Mouse (Mus musculus) embryonic facial prominence, embryonic 10.5 days (tissue): ENCODE measurements around the gene Nck2. TPM values are rescaled to one million over a fixed set of nuclear protein-coding genes. Genes with fewer than 3 reads are reported as not detected.
"Not testable (repeated sequence)": the region's sequence is repeated elsewhere in the genome, so short reads cannot be mapped to it uniquely, and the experiment has no call there.

ENCODE experiments used
- DNase-seq: peaks from one replicate; pipeline ENCODE4 v3.0.0-alpha.2; 2017; ENCODE audit warnings: low spot score
- H3K27ac ChIP-seq: fragments of 300-500 bp; sonication (generic); replicated peaks from 2 replicates; pipeline ENCODE4 v1.5.1; 2016; ENCODE audit warnings: mild to moderate bottlenecking
- H3K27me3 ChIP-seq: fragments of 300-500 bp; sonication (generic); replicated peaks from 2 replicates; pipeline ENCODE4 v1.6.1; 2016; ENCODE audit warnings: low read depth, mild to moderate bottlenecking; ENCODE audit not compliant: poor library complexity, severe bottlenecking
- H3K36me3 ChIP-seq: fragments of 300-500 bp; sonication (generic); replicated peaks from 2 replicates; pipeline ENCODE4 v1.6.1; 2016; ENCODE audit warnings: mild to moderate bottlenecking, moderate library complexity
- H3K4me1 ChIP-seq: fragments of 300-500 bp; sonication (generic); 2 replicates; pipeline ENCODE4 v1.6.1; 2016
- H3K4me3 ChIP-seq: fragments of 300-500 bp; sonication (generic); 2 replicates; pipeline ENCODE4 v1.5.1; 2016; ENCODE audit warnings: mild to moderate bottlenecking, moderate library complexity
- H3K9me3 ChIP-seq: fragments of 300-500 bp; sonication (generic); 2 replicates; pipeline ENCODE4 v1.6.1; 2016; ENCODE audit warnings: mild to moderate bottlenecking
- WGBS: fragments of 180-500 bp; shearing (Covaris S2); methylation state at CpG from one replicate; pipeline ENCODE4 v1.1.7; 2016; 5-methylcytosine and 5-hydroxymethylcytosine counted together
- polyA plus RNA-seq: library from polyadenylated mRNA; unstranded; fragments of >200 nt; fragmentation: Nextera tagmentation; extraction: Ambion mirVana; gene quantifications from 2 replicates; pipeline ENCODE4 v1.2.1, GENCODE M21; 2016

Gene Nck2
- polyA plus RNA-seq, 1 experiment from 2014 or later, result 52.5 TPM

DNA sequence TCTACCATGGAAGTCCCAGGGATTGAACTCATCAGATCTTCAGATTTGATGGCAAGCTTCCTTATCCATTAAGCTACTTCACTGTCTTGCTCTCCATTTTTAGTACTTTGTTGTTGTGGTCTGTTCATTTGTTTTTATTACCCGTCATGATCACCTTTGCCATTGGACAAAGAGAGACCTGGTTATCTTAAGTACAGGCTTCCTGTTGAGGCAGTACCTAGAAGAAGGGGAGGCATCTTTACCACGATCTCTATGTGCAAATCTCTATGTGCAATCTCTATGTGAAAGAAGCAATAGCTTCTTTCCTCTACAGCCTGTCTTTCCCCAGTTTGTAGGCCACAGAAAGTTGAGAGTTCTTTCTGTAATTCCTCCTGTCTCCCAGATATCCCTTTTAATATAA lies 91.9 kb downstream of the Nck2 start:
- H3K4me3 ChIP-seq, result no peak overlapping the region
- peaks cover 58% of the 10 kb centered on the region for H3K36me3 ChIP-seq
- peaks cover 7% of the 10 kb centered on the region; the same call in 1 of the 2 replicates for H3K4me1 ChIP-seq
- no peak for DNase-seq
- WGBS, result 90% methylated on average over 2 of the region's 2 CpGs
- no peaks in the 10 kb centered on the region for H3K27me3 ChIP-seq
- H3K27ac ChIP-seq, result no peak overlapping the region
- no peaks in the 10 kb centered on the region for H3K9me3 ChIP-seq

- H3K4me3 ChIP-seq, result no peak overlapping the region
- H3K9me3 ChIP-seq, result no peaks in the 10 kb centered on the region
- H3K27me3 ChIP-seq, result no peaks in the 10 kb centered on the region
- H3K27ac ChIP-seq, result no peak overlapping the region
- 91% methylated on average over 3 of the region's 3 CpGs for WGBS
- peaks cover 58% of the 10 kb centered on the region for H3K36me3 ChIP-seq
- H3K4me1 ChIP-seq, result peaks cover 5% of the 10 kb centered on the region; the same call in 1 of the 2 replicates
- no peak for DNase-seq
Measured at GRCm38 (mm10) chr1:43537021-43537420, 92.6 kb downstream of the Nck2 start.

- peaks cover 1% of the 10 kb centered on the region for H3K4me1 ChIP-seq
Measured at GRCm38 (mm10) chr1:43537496-43537895, 93.1 kb downstream of the Nck2 start.

DNA sequence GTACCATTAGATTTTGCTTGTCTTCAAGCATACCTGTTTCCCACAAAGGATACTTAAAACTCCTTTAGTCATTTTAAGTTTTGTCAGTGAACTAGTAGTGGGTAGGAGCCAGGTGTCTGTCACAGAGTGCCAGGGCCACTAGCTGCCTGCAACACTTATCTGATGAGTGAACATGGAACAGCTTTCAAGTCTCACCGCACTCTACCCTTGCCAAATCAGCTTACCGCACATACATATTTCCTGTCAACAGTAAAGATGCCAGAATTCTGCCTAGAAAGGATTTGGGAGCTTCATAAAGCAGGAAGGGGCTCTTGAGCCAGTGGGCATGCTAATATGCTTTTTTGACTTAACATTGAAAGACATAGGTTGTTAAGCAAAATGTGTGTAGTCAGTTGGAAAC lies 94.3 kb downstream of the Nck2 start:
- H3K9me3 ChIP-seq, result no peaks in the 10 kb centered on the region
- H3K27ac ChIP-seq, result no peak overlapping the region
- no peaks in the 10 kb centered on the region for H3K27me3 ChIP-seq
- H3K4me3 ChIP-seq, result no peak overlapping the region
- peaks cover 53% of the 10 kb centered on the region for H3K36me3 ChIP-seq
- H3K4me1 ChIP-seq, result peaks cover 6% of the 10 kb centered on the region; the same call in 1 of the 2 replicates
- no peak for DNase-seq
- WGBS, result 97% methylated on average over 2 of the region's 2 CpGs

More at GRCm38 (mm10) chr1:43537496-43537895, 93.1 kb downstream of the Nck2 start:
- DNase-seq, result no peak
- H3K27ac ChIP-seq, result no peak overlapping the region
- H3K9me3 ChIP-seq, result no peaks in the 10 kb centered on the region
- H3K4me3 ChIP-seq, result no peak overlapping the region
- H3K27me3 ChIP-seq, result no peaks in the 10 kb centered on the region
- H3K36me3 ChIP-seq, result peaks cover 58% of the 10 kb centered on the region

DNA sequence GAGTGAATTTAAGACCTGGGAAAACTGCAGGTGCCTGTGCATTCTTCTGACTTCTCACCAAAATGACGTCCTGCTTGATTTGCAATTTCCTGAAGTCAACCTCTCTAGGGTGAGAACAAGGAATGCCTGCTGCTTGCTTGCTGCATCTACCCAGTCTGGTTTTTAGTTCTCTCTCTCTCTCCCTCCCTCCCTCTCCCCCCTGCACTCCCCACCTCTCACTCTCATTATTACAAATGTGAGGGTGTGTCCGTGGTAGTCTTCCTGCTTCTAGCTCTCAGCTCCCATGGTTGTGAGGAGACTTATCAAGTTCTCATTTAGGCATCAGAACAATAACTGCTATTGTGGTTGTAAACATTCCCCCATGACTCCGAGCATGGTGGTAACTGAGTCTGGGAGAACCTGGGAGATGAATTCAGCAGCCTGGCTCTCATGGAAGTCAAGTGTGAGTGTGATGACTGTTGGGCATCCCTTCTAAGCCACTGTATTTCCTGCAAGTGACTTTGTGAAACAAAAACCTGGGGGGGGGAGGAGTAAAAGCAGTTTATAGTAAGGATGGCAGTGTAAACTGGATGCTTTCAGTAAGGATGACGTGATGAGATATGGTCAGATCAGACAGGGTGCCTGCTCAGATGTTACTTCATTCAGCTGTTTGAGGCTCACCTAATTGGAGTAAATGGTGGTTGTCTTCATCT lies 95.5 kb downstream of the Nck2 start:
- DNase-seq, result no peak
- Histone ChIP-seq H3K4me3 (no peak overlapping the region), H3K27me3 (no peaks in the 10 kb centered on the region), H3K36me3 (peaks cover 42% of the 10 kb centered on the region), H3K27ac (no peak overlapping the region), H3K4me1 (peaks cover 13% of the 10 kb centered on the region), H3K9me3 (no peaks in the 10 kb centered on the region)
- 78% methylated on average over 4 of the region's 4 CpGs for WGBS

GRCm38 (mm10) chr1:43542339-43542738 lies 98.0 kb downstream of the Nck2 start:
- no peak for DNase-seq
- Histone ChIP-seq H3K36me3 (peaks cover 36% of the 10 kb centered on the region), H3K9me3 (no peaks in the 10 kb centered on the region), H3K4me1 (peaks cover 19% of the 10 kb centered on the region), H3K4me3 (no peak overlapping the region), H3K27ac (no peak overlapping the region), H3K27me3 (no peaks in the 10 kb centered on the region)
- 76% methylated on average over 4 of the region's 4 CpGs for WGBS

- no peak overlapping the region for H3K4me3 ChIP-seq
- H3K4me1 ChIP-seq, result peaks cover 27% of the 10 kb centered on the region
- no peaks in the 10 kb centered on the region for H3K27me3 ChIP-seq
- H3K27ac ChIP-seq, result no peak overlapping the region
- WGBS, result 84% methylated on average over 2 of the region's 2 CpGs
- no peaks in the 10 kb centered on the region for H3K9me3 ChIP-seq
- H3K36me3 ChIP-seq, result peaks cover 17% of the 10 kb centered on the region; the same call in 1 of the 2 replicates
- no peak for DNase-seq
Measured at GRCm38 (mm10) chr1:43547644-43548043, 103.3 kb downstream of the Nck2 start.

- WGBS, result 55% methylated on average over 5 of the region's 5 CpGs
- Histone ChIP-seq H3K36me3 (peaks cover 23% of the 10 kb centered on the region), H3K4me3 (no peak overlapping the region), H3K27me3 (no peaks in the 10 kb centered on the region), H3K4me1 (peaks cover 24% of the 10 kb centered on the region), H3K9me3 (no peaks in the 10 kb centered on the region), H3K27ac (no peak overlapping the region)
- DNase-seq, result no peak
Measured at GRCm38 (mm10) chr1:43548749-43549148, 104.4 kb downstream of the Nck2 start.

GRCm38 (mm10) chr1:43550525-43550924 lies 106.1 kb downstream of the Nck2 start:
- no peak for DNase-seq
- Histone ChIP-seq H3K27me3 (no peaks in the 10 kb centered on the region), H3K9me3 (no peaks in the 10 kb centered on the region), H3K4me1 (peaks cover 27% of the 10 kb centered on the region), H3K4me3 (no peak overlapping the region), H3K27ac (no peak overlapping the region), H3K36me3 (peaks cover 36% of the 10 kb centered on the region)
- WGBS, result 89% methylated on average over 3 of the region's 3 CpGs

DNA sequence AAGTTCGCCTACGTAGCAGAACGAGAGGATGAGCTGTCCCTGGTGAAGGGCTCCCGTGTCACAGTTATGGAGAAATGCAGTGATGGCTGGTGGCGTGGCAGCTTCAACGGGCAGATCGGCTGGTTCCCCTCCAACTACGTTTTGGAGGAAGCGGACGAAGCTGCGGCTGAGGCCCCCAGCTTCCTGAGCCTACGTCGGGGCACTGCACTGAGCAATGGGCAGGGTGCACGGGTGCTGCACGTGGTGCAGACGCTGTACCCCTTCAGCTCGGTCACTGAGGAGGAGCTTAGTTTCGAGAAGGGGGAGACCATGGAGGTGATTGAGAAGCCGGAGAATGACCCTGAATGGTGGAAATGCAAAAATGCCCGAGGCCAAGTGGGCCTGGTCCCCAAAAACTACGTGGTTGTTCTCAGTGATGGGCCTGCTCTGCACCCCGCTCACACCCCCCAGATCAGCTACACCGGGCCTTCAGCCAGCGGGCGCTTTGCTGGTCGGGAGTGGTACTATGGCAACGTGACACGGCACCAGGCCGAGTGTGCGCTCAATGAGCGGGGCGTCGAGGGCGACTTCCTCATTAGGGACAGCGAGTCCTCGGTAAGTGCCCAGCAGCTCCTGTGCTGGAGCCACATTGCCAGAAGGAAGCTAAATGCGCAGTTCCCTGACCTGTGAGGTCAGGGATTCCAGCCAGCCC lies 109.8 kb downstream of the Nck2 start:
- not testable (repeated sequence) for H3K9me3 ChIP-seq, H3K27me3 ChIP-seq, DNase-seq, H3K27ac ChIP-seq, H3K4me3 ChIP-seq
- Histone ChIP-seq H3K4me1 (peaks cover 24% of the 10 kb centered on the region), H3K36me3 (peaks cover 48% of the 10 kb centered on the region)
- WGBS, result 94% methylated on average over 37 of the region's 37 CpGs

DNA sequence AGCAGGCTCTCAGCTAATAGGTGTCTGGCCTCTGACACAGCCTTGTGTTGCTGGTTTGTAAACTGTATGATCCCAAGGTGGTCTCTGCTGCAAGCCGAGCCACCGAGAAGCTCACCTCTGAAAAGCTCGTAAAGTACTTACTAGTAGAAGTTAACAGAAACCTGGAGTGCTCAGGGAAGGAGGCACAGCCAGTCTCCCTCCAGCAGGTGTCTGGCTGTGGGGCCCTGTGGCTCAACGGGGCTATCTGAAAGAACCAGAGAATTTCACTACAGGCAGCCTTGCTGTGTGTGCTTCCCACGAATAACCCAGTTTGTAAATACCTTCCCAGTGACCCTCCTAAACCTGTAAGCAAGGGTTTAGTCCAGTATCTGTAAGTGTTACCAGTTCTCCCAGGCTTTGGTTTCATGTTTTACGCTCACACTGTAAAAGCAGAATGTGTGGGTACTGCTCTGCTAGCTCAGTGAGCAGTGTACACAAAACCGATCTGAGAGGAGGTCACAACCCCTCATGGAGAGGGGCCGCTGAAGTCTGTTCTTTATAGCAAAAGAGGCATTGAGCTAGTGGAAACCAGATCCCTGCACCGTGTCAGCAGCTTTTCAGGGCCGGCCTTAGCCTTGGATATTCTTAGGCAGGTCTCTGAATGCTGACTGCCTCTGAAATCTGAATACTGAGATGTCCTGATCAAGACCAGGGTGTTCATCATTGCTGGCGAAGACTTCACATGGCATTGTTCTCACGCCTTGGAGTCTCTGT lies 111.0 kb downstream of the Nck2 start:
- Histone ChIP-seq H3K36me3 (peaks cover 60% of the 10 kb centered on the region), H3K4me1 (peaks cover 24% of the 10 kb centered on the region), H3K9me3 (no peaks in the 10 kb centered on the region), H3K27ac (no peak overlapping the region; the same call in none of the 2 replicates), H3K4me3 (no peak overlapping the region), H3K27me3 (no peaks in the 10 kb centered on the region)
- peak; percentile 35 for DNase-seq
- 58% methylated on average over 12 of the region's 12 CpGs for WGBS

DNA sequence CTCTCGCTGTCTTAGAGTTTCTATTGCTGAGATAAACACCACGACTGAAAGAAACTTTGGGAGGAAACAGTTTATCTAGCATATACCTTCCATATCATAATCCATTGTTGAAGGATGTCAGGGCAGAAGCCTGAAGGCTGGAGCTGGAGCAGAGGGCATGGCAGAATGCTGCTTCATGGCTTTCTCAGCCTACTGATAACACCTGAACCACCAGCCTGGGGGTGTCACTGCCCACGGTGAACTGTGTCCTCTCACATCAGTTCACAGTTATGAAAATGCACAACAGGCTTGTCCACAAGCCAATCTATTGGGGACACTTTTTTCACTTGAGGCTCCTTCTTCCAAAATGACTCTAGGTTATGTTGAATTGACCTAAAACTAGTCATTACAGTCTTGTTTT lies 114.0 kb downstream of the Nck2 start:
- no peaks in the 10 kb centered on the region for H3K27me3 ChIP-seq
- H3K4me1 ChIP-seq, result peaks cover 24% of the 10 kb centered on the region
- no peak for DNase-seq
- H3K9me3 ChIP-seq, result no peaks in the 10 kb centered on the region
- peaks cover 75% of the 10 kb centered on the region for H3K36me3 ChIP-seq
- WGBS, result 93% methylated on average over 3 of the region's 3 CpGs
- no peak overlapping the region for H3K27ac ChIP-seq
- no peak overlapping the region for H3K4me3 ChIP-seq
